Mouse (Mus musculus) lung, adult 2 months (tissue): ENCODE results near the gene Stom. TPM values are rescaled to one million over a fixed set of nuclear protein-coding genes. Genes with fewer than 3 reads are reported as not detected.

ENCODE experiments used
- DNase-seq: peaks from one replicate; pipeline ENCODE4 v3.0.0; 2022
- H3K4me1 ChIP-seq: fragments of 200-500 bp; 2 replicates; pipeline ENCODE4 v1.6.1; 2011; ENCODE audit warnings: low read length; ENCODE audit not compliant: control insufficient read depth, insufficient read depth
- H3K4me3 ChIP-seq: fragments of 200-500 bp; replicated peaks from 2 replicates; pipeline ENCODE3; 2011; ENCODE audit warnings: low read depth, mild to moderate bottlenecking, control low read depth, low read length; ENCODE audit errors: extremely low read depth
- CTCF ChIP-seq: fragments of 200-500 bp; IDR thresholded peaks from 2 replicates; pipeline ENCODE4 v1.5.1; 2011; ENCODE audit warnings: mild to moderate bottlenecking, low read length, control low read depth; ENCODE audit not compliant: insufficient read depth
- POLR2A ChIP-seq: fragments of 200-500 bp; IDR thresholded peaks from 2 replicates; pipeline ENCODE4 v1.6.1; 2011; ENCODE audit warnings: low read depth, mild to moderate bottlenecking, control low read depth, low read length, borderline replicate concordance; ENCODE audit errors: extremely low read depth
- WGBS: fragments of 180-500 bp; shearing (Covaris S2); methylation state at CpG from one replicate; pipeline ENCODE4 v1.1.7; 2018; 5-methylcytosine and 5-hydroxymethylcytosine counted together
- polyA plus RNA-seq: library from polyadenylated mRNA; depleted of rRNA; stranded (reverse); fragments of >200 nt; gene quantifications from 2 replicates; pipeline ENCODE4 v1.2.3, GENCODE M21; 2012

The Stom gene
- polyA plus RNA-seq, 1 experiment = 69.5 TPM

- 68% methylated on average over 7 of the region's 7 CpGs for WGBS
- DNase-seq = no peak
Observed at GRCm38 (mm10) chr2:35278371-35279210, 58.2 kb downstream of the Stom start.

GRCm38 (mm10) chr2:35277686-35278085 is 59.1 kb downstream of the Stom start:
- TF ChIP-seq CTCF (no peak), POLR2A (no peak)
- no peak for DNase-seq
- no peak overlapping the region for H3K4me3 ChIP-seq
- peaks cover 8% of the 10 kb centered on the region for H3K4me1 ChIP-seq
- WGBS = 58% methylated on average over 3 of the region's 3 CpGs

More at GRCm38 (mm10) chr2:35278371-35279210, 58.2 kb downstream of the Stom start:
- TF ChIP-seq CTCF (no peak), POLR2A (no peak)
- no peak overlapping the region for H3K4me3 ChIP-seq
- peaks cover 2% of the 10 kb centered on the region; the same call in 1 of the 2 replicates for H3K4me1 ChIP-seq

- no peak for DNase-seq
- TF ChIP-seq POLR2A = no peak
- no peak for TF ChIP-seq CTCF
- 34% methylated on average over 2 of the region's 2 CpGs for WGBS
- Histone ChIP-seq H3K4me1 (peaks cover 27% of the 10 kb centered on the region), H3K4me3 (no peak overlapping the region)
Observed at GRCm38 (mm10) chr2:35273536-35273935, 63.2 kb downstream of the Stom start.

- no peak overlapping the region for H3K4me3 ChIP-seq
- DNase-seq = no peak
- TF ChIP-seq POLR2A (no peak), CTCF (no peak)
- WGBS = 73% methylated on average over 6 of the region's 6 CpGs
- peaks cover 27% of the 10 kb centered on the region for H3K4me1 ChIP-seq
Observed at GRCm38 (mm10) chr2:35272881-35273280, 63.9 kb downstream of the Stom start.

GRCm38 (mm10) chr2:35271817-35272216 is 65.0 kb downstream of the Stom start:
- Histone ChIP-seq H3K4me1 (peaks cover 28% of the 10 kb centered on the region), H3K4me3 (no peak overlapping the region)
- 22% methylated on average over 2 of the region's 2 CpGs for WGBS
- DNase-seq = no peak
- TF ChIP-seq CTCF (no peak), POLR2A (peak; percentile 22; the same call in 1 of the 2 replicates)

- DNase-seq = peak; percentile 66
- Histone ChIP-seq H3K4me1 (peaks cover 30% of the 10 kb centered on the region), H3K4me3 (no peak overlapping the region)
- 15% methylated on average over 10 of the region's 10 CpGs for WGBS
- TF ChIP-seq CTCF (peak; percentile 95), POLR2A (no peak)
Observed at GRCm38 (mm10) chr2:35270531-35270984, 66.2 kb downstream of the Stom start.

GRCm38 (mm10) chr2:35269716-35270260 is 67.0 kb downstream of the Stom start:
- Histone ChIP-seq H3K4me3 (no peak overlapping the region), H3K4me1 (peaks cover 30% of the 10 kb centered on the region)
- DNase-seq = no peak
- WGBS = 57% methylated on average over 4 of the region's 4 CpGs
- TF ChIP-seq POLR2A (no peak), CTCF (no peak)

GRCm38 (mm10) chr2:35269136-35269535 is 67.6 kb downstream of the Stom start:
- Histone ChIP-seq H3K4me3 (no peak overlapping the region), H3K4me1 (peaks cover 30% of the 10 kb centered on the region)
- DNase-seq = no peak
- TF ChIP-seq POLR2A (no peak), CTCF (no peak)
- WGBS = 70% methylated on average over 6 of the region's 6 CpGs

GRCm38 (mm10) chr2:35267876-35268566 is 68.8 kb downstream of the Stom start:
- 37% methylated on average over 10 of the region's 10 CpGs for WGBS
- no peak overlapping the region for H3K4me3 ChIP-seq
- peaks cover 25% of the 10 kb centered on the region for H3K4me1 ChIP-seq
- DNase-seq = no peak
- no peak for TF ChIP-seq CTCF
- TF ChIP-seq POLR2A = no peak
